Mouse (Mus musculus) c-Kit-positive CD71-negative TER-119-negative erythroid progenitor cells, embryonic 14.5 days (primary cell): Measurements from ENCODE around the gene Gm11639.

ENCODE experiments used
- DNase-seq: peaks from one replicate; pipeline ENCODE4 v3.0.0-alpha.2; 2013; ENCODE audit warnings: low read depth

Gene Gm11639

GRCm38 (mm10) chr11:104685548-104685947, at the start of gene Gm11639:
Gene Gm11639 (plus strand): TSS chr11:104685707.
- DNase-seq = no peak

GRCm38 (mm10) chr11:104637010-104637409, 48.5 kb upstream of the Gm11639 start:
- DNase-seq = no peak

- DNase-seq = no peak
These were observed 47.5 kb upstream of the Gm11639 start for GRCm38 (mm10) chr11:104638006-104638405.

GRCm38 (mm10) chr11:104638906-104639305, 46.6 kb upstream of the Gm11639 start:
- DNase-seq = no peak

DNA sequence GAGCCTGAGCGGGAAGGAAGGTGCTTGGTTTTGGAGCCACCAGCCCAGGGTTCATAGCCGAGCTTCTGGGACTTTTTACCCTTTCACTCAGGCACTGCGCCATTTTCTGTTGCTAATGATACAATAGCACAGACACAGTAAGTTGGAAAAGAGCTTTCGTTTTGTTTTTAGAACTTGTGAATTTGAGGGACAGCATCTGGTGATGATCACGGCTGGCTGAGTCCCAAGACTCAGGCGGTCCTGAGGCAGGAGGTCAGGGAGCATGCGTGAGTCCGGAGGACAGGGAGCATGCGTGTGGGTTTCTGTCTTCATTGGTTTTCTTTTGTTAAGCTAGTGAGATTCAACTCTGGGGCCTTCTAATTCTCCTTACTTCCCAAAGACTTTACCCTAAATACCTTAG, 45.9 kb upstream of the Gm11639 start:
- no peak for DNase-seq

DNA sequence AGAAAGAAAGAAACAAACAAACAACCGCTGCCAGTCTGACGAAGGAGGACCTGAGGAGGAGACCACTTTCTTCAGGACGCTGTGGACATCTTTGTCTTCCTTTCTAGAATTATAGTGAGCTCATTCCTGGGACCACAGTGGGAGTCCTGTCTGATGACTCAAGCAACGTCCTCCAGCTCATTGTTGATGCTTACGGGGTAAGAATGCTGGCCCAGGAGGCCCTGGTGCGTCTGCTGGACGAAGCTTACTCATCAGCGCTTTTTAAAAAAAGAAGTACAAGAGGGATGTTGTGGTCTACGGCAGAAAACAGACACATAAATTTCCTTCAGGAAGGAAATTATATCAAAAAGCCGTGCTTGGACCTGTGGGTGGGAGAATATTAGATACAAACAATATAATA, 44.6 kb upstream of the Gm11639 start:
- no peak for DNase-seq

- no peak for DNase-seq
These were observed 42.3 kb upstream of the Gm11639 start for GRCm38 (mm10) chr11:104643236-104643635.

DNA sequence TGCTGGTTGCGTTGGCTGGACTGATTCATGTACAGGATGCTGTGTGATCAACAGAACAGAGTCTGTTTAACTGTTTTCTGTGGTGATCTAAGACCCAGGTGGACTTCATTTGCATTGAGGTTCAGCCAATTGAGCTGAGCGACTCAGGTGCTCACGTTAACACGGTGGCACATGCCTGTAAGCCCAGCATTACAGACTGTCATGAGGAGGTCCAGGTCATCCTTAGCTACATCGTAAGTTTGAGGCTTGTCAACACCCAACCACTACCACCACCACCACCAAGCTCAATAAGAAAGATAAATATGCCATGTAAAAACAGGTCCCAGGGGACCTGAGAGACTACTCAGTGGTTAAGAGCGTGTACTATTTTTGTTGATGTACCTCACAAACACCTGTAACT, 40.1 kb upstream of the Gm11639 start:
- DNase-seq = no peak

- no peak for DNase-seq
These were observed 39.3 kb upstream of the Gm11639 start for GRCm38 (mm10) chr11:104646173-104646572.

GRCm38 (mm10) chr11:104646611-104647010, 38.9 kb upstream of the Gm11639 start:
- DNase-seq = no peak

DNA sequence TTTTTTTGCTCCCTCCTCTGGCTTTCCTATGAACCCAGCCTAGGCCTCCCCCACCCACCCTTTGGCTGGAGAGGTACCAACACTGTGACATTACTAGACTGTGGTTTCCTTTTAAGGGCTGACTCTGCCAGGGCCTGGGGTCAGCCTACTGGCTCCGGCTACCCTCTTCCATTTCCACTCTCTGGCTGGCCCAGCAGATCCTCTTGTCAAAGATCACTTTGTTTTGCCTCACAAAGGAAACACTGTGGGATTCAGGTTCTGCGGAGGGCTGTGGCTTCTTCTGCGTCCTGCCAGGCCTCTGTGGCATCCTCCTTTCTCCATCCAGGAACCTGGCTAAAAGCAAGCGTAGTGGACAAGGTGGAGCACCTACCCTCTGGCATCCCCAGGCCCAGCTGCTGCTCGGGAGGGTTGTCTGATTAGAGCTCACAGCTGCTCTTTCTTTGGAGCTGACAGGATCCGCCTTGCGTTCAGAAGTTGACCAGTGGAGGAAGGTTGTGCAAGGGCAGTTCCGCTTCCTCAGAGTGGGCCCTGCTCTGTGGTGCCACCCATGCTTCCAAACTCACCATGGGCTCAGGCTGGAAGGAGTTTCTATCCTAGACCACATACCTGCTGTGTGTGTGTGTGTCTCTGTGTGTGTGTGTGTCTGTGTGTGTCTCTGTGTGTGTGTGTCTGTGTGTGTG, 38.2 kb upstream of the Gm11639 start:
- no peak for DNase-seq

- DNase-seq = no peak
These were observed 36.9 kb upstream of the Gm11639 start for GRCm38 (mm10) chr11:104648571-104648970.

- DNase-seq = no peak
These were observed 24.9 kb upstream of the Gm11639 start for GRCm38 (mm10) chr11:104660599-104660998.

DNA sequence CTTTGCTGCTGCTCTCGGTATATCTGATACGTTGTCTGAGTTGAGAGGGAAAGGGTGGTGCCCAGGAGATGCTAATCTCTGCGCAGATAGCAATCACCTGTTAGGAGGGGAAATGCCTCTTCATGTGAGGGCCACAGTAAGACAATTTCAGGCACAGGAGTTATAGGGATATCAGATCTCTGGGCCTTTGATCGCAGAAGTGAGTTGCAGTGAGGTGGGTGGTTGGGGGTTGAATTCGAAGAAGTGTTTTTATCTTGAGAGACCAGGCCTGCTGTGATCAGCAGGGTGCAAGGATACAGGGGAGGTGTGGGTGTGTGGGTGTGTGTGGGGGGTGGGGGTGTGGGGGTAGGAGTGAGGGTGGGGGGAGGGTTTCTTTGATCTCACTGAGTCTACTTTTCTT, 24.4 kb upstream of the Gm11639 start:
- no peak for DNase-seq

DNA sequence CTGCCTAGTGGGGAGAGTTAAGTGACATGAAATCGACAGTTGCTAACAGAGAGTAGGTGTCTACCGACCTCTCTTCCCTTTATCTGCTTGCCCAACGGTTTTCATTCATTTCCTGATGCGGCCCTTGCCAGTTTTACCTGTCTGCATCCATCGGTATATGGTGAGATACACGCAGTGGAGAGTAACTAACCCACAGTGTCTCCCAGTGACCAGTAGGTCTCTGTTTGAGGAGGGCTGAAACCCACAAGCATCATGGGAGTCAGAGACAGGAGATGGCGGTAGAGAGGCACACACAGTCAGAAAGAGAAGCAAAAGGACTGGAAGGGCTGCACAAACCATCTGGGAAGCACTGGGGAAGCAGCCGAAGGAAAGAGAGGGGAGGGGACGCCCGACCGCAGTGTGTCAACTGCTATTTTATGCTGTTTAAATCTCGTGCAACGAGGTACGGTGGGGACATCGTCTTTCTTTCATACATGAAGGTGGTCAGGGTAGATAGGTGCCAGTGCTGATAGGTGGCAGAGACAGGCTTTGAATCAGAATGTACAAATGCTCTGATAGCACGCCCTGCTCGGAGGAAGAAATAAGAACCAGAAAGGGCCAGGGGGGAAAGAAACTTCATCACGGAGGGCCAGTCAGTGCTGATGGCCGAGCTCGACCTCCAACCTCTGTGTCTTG, 23.8 kb upstream of the Gm11639 start:
- DNase-seq = no peak

DNA sequence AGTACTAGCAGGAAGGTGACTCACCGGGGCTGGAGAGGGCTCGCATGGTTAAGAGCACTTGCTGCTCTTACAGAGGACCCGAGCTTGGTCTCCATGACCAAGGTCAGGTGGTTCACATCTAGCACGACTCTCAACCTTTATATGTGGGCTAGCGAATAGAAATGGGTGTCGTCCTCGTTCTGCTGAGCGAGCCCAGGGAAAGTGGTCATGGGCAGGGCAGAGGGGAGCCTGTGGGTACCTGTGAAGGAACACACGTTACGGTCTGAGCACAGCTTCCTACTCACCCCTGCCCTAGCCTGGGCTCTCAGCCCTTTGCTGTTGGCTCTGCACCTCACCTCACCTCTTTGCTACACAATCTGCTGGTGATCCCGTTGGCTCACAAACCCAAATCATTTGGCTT, 22.9 kb upstream of the Gm11639 start:
- DNase-seq = no peak

- DNase-seq = no peak
These were observed 22.1 kb upstream of the Gm11639 start for GRCm38 (mm10) chr11:104663241-104663877.

- DNase-seq = no peak
These were observed 21.6 kb upstream of the Gm11639 start for GRCm38 (mm10) chr11:104663878-104664261.

DNA sequence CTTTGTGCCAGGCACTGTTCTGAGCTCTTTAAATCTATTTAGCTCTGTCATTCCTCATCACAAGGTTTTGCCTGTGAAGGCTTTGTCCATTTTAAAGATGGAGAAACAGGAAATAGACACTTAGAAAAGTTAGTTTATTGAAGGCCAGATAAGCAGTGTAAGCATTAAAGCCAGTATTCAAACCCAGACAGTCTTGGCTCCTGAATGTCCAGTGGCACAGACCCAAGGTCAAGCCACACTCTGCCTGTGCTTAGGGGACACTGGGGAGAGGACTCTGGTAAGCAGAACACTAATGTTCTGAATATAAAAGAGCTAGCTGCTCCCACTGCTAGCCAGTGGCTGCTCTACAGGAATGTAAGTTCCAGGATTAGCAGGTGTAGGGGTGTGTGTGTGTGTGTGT, 21.1 kb upstream of the Gm11639 start:
- DNase-seq = no peak

DNA sequence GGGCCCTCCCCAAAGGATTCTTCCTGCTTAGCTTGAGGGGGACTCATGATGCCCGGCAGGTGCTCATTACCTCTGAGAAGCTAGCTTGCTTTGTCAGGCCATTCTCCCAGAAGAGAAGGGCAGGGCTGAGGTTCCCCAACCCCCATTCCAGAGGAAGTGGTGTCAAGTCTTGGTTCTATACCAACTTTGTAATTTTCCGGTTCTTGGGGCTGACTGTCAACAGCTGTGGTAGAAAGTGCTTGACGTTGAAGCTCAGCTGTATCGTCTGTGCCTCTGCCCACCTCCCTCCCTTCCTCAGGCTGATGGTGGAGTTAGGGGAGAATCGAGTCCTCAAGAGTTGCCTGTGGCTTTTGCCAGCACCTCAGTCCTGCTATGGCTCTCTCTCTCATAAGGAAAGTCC, 18.1 kb upstream of the Gm11639 start:
- DNase-seq = no peak

- no peak for DNase-seq
These were observed 12.1 kb upstream of the Gm11639 start for GRCm38 (mm10) chr11:104673412-104673811.

- no peak for DNase-seq
These were observed 10.7 kb upstream of the Gm11639 start for GRCm38 (mm10) chr11:104674768-104675167.

DNA sequence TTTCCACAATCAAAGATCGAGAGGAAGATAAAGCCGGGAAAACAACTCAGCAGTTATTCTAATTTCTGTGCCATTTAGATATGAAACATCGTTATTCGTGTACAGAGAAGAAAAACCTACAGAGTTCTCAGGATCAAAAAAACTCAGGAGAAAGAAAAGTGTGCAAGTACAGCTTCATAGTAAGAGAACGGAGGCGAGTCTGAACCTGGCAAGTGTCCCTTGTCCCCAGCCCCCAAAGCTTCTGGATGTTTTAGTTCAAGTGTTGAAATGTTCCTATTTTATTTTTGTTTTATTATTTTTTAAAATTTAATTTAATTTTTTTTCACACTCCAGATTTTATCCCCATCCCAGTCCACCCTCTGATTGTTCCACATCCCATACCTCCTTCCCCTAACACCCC, 7.7 kb downstream of the Gm11639 start:
- DNase-seq = no peak
